Mouse (Mus musculus): ENCODE measurements around the gene Islr2. TPM values are rescaled to one million over a fixed set of nuclear protein-coding genes. Genes with fewer than 3 reads are reported as not detected.

The Islr2 gene
- polyA plus RNA-seq, 1 experiment = 0.67 TPM

GRCm38 (mm10) chr9:58249592-58250192 lies 45.6 kb upstream of the Islr2 start, which contains the start of gene Pml:
Pml (minus strand) TSS chr9:58249786.
- no peaks in the 10 kb centered on the region for H3K4me1 ChIP-seq (ENCODE audit: control insufficient read depth, insufficient read depth, low read length)
- 0 out of 2 replicates have a peak, but pooled peaks have one; percentile 65 for TF ChIP-seq EP300 (IDR thresholded peaks at IDR 0.05; ENCODE audit: insufficient read depth, low read depth, low read length)
- TF ChIP-seq CTCF (IDR thresholded peaks at IDR 0.05; ENCODE audit: low read depth, low read length) = peak; percentile 1
- peak; percentile 18 for TF ChIP-seq POLR2A (IDR thresholded peaks at IDR 0.05; ENCODE audit: insufficient read depth, low read length)

GRCm38 (mm10) chr9:58248746-58249413 lies 44.8 kb upstream of the Islr2 start:
- TF ChIP-seq CTCF (IDR thresholded peaks at IDR 0.05; ENCODE audit: low read depth, low read length) = no peak
- no peak for TF ChIP-seq EP300 (IDR thresholded peaks at IDR 0.05; ENCODE audit: insufficient read depth, low read depth, low read length)
- no peak for TF ChIP-seq POLR2A (IDR thresholded peaks at IDR 0.05; ENCODE audit: insufficient read depth, low read length)
- no peaks in the 10 kb centered on the region for H3K4me1 ChIP-seq (ENCODE audit: control insufficient read depth, insufficient read depth, low read length)
- peak overlapping the region; percentile 96 for H3K27ac ChIP-seq (ENCODE audit: insufficient read depth, low read length)

More at GRCm38 (mm10) chr9:58249592-58250192, 45.6 kb upstream of the Islr2 start, which contains the start of gene Pml:
- Histone ChIP-seq H3K4me3 (ENCODE audit: low read depth, low read length) (peak within 1 kb of the TSS; percentile 84), H3K9me3 (replicated peaks; ENCODE audit: control insufficient read depth, insufficient read depth, low read length, poor library complexity, severe bottlenecking) (no peaks in the 10 kb centered on the region), H3K36me3 (ENCODE audit: control insufficient read depth, insufficient read depth, low read length, poor library complexity, severe bottlenecking) (peaks cover 14% of the 10 kb centered on the region), H3K27me3 (ENCODE audit: control insufficient read depth, insufficient read depth, low read length, poor library complexity, severe bottlenecking) (no peaks in the 10 kb centered on the region), H3K9ac (ENCODE audit: low read depth, poor library complexity, severe bottlenecking) (peak within 1 kb of the TSS; percentile 89), H3K27ac (ENCODE audit: insufficient read depth, low read length) (peak within 1 kb of the TSS; percentile 96)

GRCm38 (mm10) chr9:58247064-58247759 lies 43.1 kb upstream of the Islr2 start:
- peak overlapping the region; percentile 43 for H3K27ac ChIP-seq (ENCODE audit: insufficient read depth, low read length)
- peak overlapping the region; percentile 89 for H3K9ac ChIP-seq (ENCODE audit: low read depth, poor library complexity, severe bottlenecking)
- H3K4me1 ChIP-seq (ENCODE audit: control insufficient read depth, insufficient read depth, low read length) = no peaks in the 10 kb centered on the region
- no peaks in the 10 kb centered on the region for H3K27me3 ChIP-seq (ENCODE audit: control insufficient read depth, insufficient read depth, low read length, poor library complexity, severe bottlenecking)
- TF ChIP-seq CTCF (IDR thresholded peaks at IDR 0.05; ENCODE audit: low read depth, low read length) (peak; percentile 75), POLR2A (IDR thresholded peaks at IDR 0.05; ENCODE audit: insufficient read depth, low read length) (no peak), EP300 (IDR thresholded peaks at IDR 0.05; ENCODE audit: insufficient read depth, low read depth, low read length) (peak; percentile 62; the same call in 1 of the 2 replicates)
- H3K36me3 ChIP-seq (ENCODE audit: control insufficient read depth, insufficient read depth, low read length, poor library complexity, severe bottlenecking) = peaks cover 32% of the 10 kb centered on the region
- H3K4me3 ChIP-seq (ENCODE audit: low read depth, low read length) = peak overlapping the region; percentile 78
- H3K9me3 ChIP-seq (replicated peaks; ENCODE audit: control insufficient read depth, insufficient read depth, low read length, poor library complexity, severe bottlenecking) = no peaks in the 10 kb centered on the region

More at GRCm38 (mm10) chr9:58248746-58249413, 44.8 kb upstream of the Islr2 start:
- H3K36me3 ChIP-seq (ENCODE audit: control insufficient read depth, insufficient read depth, low read length, poor library complexity, severe bottlenecking) = peaks cover 22% of the 10 kb centered on the region
- H3K9ac ChIP-seq (ENCODE audit: low read depth, poor library complexity, severe bottlenecking) = peak overlapping the region; percentile 89
- H3K4me3 ChIP-seq (ENCODE audit: low read depth, low read length) = peak overlapping the region; percentile 84
- H3K27me3 ChIP-seq (ENCODE audit: control insufficient read depth, insufficient read depth, low read length, poor library complexity, severe bottlenecking) = no peaks in the 10 kb centered on the region
- no peaks in the 10 kb centered on the region for H3K9me3 ChIP-seq (replicated peaks; ENCODE audit: control insufficient read depth, insufficient read depth, low read length, poor library complexity, severe bottlenecking)

GRCm38 (mm10) chr9:58246083-58246591 lies 42.0 kb upstream of the Islr2 start:
- Histone ChIP-seq H3K27ac (ENCODE audit: insufficient read depth, low read length) (no peak overlapping the region), H3K36me3 (ENCODE audit: control insufficient read depth, insufficient read depth, low read length, poor library complexity, severe bottlenecking) (peaks cover 34% of the 10 kb centered on the region), H3K4me1 (ENCODE audit: control insufficient read depth, insufficient read depth, low read length) (no peaks in the 10 kb centered on the region), H3K27me3 (ENCODE audit: control insufficient read depth, insufficient read depth, low read length, poor library complexity, severe bottlenecking) (no peaks in the 10 kb centered on the region), H3K9ac (ENCODE audit: low read depth, poor library complexity, severe bottlenecking) (no peak overlapping the region), H3K9me3 (replicated peaks; ENCODE audit: control insufficient read depth, insufficient read depth, low read length, poor library complexity, severe bottlenecking) (no peaks in the 10 kb centered on the region), H3K4me3 (ENCODE audit: low read depth, low read length) (peak overlapping the region; percentile 48)
- TF ChIP-seq CTCF (IDR thresholded peaks at IDR 0.05; ENCODE audit: low read depth, low read length) (no peak), EP300 (IDR thresholded peaks at IDR 0.05; ENCODE audit: insufficient read depth, low read depth, low read length) (no peak), POLR2A (IDR thresholded peaks at IDR 0.05; ENCODE audit: insufficient read depth, low read length) (no peak)

- Histone ChIP-seq H3K4me1 (ENCODE audit: control insufficient read depth, insufficient read depth, low read length) (peaks cover 2% of the 10 kb centered on the region), H3K9me3 (replicated peaks; ENCODE audit: control insufficient read depth, insufficient read depth, low read length, poor library complexity, severe bottlenecking) (no peaks in the 10 kb centered on the region), H3K27ac (ENCODE audit: insufficient read depth, low read length) (peak overlapping the region; percentile 84), H3K9ac (ENCODE audit: low read depth, poor library complexity, severe bottlenecking) (no peak overlapping the region; the same call in 1 of the 2 replicates), H3K4me3 (ENCODE audit: low read depth, low read length) (no peak overlapping the region), H3K27me3 (ENCODE audit: control insufficient read depth, insufficient read depth, low read length, poor library complexity, severe bottlenecking) (no peaks in the 10 kb centered on the region), H3K36me3 (ENCODE audit: control insufficient read depth, insufficient read depth, low read length, poor library complexity, severe bottlenecking) (peaks cover 47% of the 10 kb centered on the region)
- TF ChIP-seq EP300 (IDR thresholded peaks at IDR 0.05; ENCODE audit: insufficient read depth, low read depth, low read length) (0 out of 2 replicates have a peak, but pooled peaks have one; percentile 31), CTCF (IDR thresholded peaks at IDR 0.05; ENCODE audit: low read depth, low read length) (no peak)
Measured at GRCm38 (mm10) chr9:58243696-58244095, 39.6 kb upstream of the Islr2 start.
